Mouse (Mus musculus): ENCODE results near the gene Tmem177. TPM values are rescaled to one million over a fixed set of nuclear protein-coding genes. Genes with fewer than 3 reads are reported as not detected.

Tmem177 gene
- polyA plus RNA-seq, 1 experiment from 2014 or later = 8.5 TPM

GRCm38 (mm10) chr1:119907206-119907748 is 5.7 kb downstream of the Tmem177 start:
- Histone ChIP-seq H3K4me2 (no peak overlapping the region), H3K4me3 (no peak overlapping the region), H3K4me1 (replicated peaks) (peaks cover 14% of the 10 kb centered on the region), H3K9ac (no peak overlapping the region), H3K27ac (replicated peaks) (no peak overlapping the region), H3K9me3 (no peaks in the 10 kb centered on the region), H3K27me3 (no peaks in the 10 kb centered on the region), H3K36me3 (peaks cover 5% of the 10 kb centered on the region; the same call in 1 of the 2 replicates)
- ATAC-seq (ENCODE audit: low FRiP score, low read depth) = no peak; the same call in 1 of the 2 replicates
- WGBS = 57% methylated on average over 2 of the region's 2 CpGs

- no peaks in the 10 kb centered on the region for H3K9me3 ChIP-seq
- peaks cover 25% of the 10 kb centered on the region for H3K4me1 ChIP-seq (replicated peaks)
- H3K27me3 ChIP-seq = no peaks in the 10 kb centered on the region
- no peak overlapping the region for H3K9ac ChIP-seq
- WGBS = 51% methylated on average over 6 of the region's 6 CpGs
- H3K27ac ChIP-seq (replicated peaks) = peak overlapping the region; percentile 60
- no peak for ATAC-seq (ENCODE audit: low FRiP score, low read depth)
- H3K4me3 ChIP-seq = no peak overlapping the region
- no peaks in the 10 kb centered on the region for H3K36me3 ChIP-seq
- no peak overlapping the region for H3K4me2 ChIP-seq
These were observed 9.8 kb downstream of the Tmem177 start for GRCm38 (mm10) chr1:119903231-119903620.

GRCm38 (mm10) chr1:119902551-119903230 is 10.3 kb downstream of the Tmem177 start:
- H3K27ac ChIP-seq (replicated peaks) = peak overlapping the region; percentile 60
- 20% methylated on average over 8 of the region's 8 CpGs for WGBS
- no peak overlapping the region for H3K4me2 ChIP-seq
- H3K36me3 ChIP-seq = no peaks in the 10 kb centered on the region
- no peaks in the 10 kb centered on the region for H3K27me3 ChIP-seq
- no peak overlapping the region for H3K4me3 ChIP-seq
- peaks cover 25% of the 10 kb centered on the region for H3K4me1 ChIP-seq (replicated peaks)
- no peak overlapping the region for H3K9ac ChIP-seq
- ATAC-seq (ENCODE audit: low FRiP score, low read depth) = peak; percentile 80
- no peaks in the 10 kb centered on the region for H3K9me3 ChIP-seq

GRCm38 (mm10) chr1:119899195-119900123 is 13.5 kb downstream of the Tmem177 start:
- Histone ChIP-seq H3K4me1 (replicated peaks) (peaks cover 33% of the 10 kb centered on the region), H3K4me3 (no peak overlapping the region), H3K27ac (replicated peaks) (no peak overlapping the region; the same call in 1 of the 2 replicates), H3K4me2 (no peak overlapping the region), H3K9me3 (no peaks in the 10 kb centered on the region), H3K9ac (no peak overlapping the region), H3K36me3 (no peaks in the 10 kb centered on the region), H3K27me3 (no peaks in the 10 kb centered on the region)
- peak; percentile 60; the same call in 1 of the 2 replicates for ATAC-seq (ENCODE audit: low FRiP score, low read depth)
- WGBS = 66% methylated on average over 11 of the region's 11 CpGs

GRCm38 (mm10) chr1:119894936-119895335 is 18.1 kb downstream of the Tmem177 start:
- Histone ChIP-seq H3K4me2 (no peak overlapping the region), H3K4me3 (no peak overlapping the region), H3K9me3 (no peaks in the 10 kb centered on the region), H3K4me1 (replicated peaks) (peaks cover 15% of the 10 kb centered on the region), H3K27me3 (no peaks in the 10 kb centered on the region), H3K36me3 (no peaks in the 10 kb centered on the region), H3K27ac (replicated peaks) (no peak overlapping the region), H3K9ac (no peak overlapping the region)
- ATAC-seq (ENCODE audit: low FRiP score, low read depth) = no peak
- WGBS = 31% methylated on average over 6 of the region's 6 CpGs

DNA sequence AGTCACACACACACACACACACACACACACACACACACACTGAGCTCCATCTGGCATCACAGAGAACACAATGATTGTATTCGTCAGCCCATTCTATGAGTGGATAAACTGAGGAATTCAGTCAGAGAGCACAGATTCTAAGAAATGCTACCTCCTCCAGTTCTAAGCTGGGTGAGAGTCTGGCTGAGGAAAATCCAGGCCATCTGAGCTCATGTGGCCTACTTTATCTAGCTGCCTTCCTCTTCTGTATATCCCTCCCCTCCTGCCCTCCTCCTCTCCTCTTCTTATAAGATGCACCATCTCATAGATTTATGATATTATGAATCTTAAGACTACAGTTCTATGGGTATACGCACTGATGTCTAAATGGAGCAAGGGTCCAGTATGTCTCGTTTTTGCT is 19.4 kb downstream of the Tmem177 start:
- no peak for ATAC-seq (ENCODE audit: low FRiP score, low read depth)
- 0 out of 2 replicates have a peak, but pooled peaks cover 8% of the 10 kb centered on the region for H3K4me1 ChIP-seq (replicated peaks)
- H3K9me3 ChIP-seq = no peaks in the 10 kb centered on the region
- no peak overlapping the region for H3K9ac ChIP-seq
- H3K27ac ChIP-seq (replicated peaks) = no peak overlapping the region
- no peak overlapping the region for H3K4me3 ChIP-seq
- no peaks in the 10 kb centered on the region for H3K27me3 ChIP-seq
- H3K36me3 ChIP-seq = no peaks in the 10 kb centered on the region
- H3K4me2 ChIP-seq = no peak overlapping the region
- 82% methylated on average over 3 of the region's 3 CpGs for WGBS

DNA sequence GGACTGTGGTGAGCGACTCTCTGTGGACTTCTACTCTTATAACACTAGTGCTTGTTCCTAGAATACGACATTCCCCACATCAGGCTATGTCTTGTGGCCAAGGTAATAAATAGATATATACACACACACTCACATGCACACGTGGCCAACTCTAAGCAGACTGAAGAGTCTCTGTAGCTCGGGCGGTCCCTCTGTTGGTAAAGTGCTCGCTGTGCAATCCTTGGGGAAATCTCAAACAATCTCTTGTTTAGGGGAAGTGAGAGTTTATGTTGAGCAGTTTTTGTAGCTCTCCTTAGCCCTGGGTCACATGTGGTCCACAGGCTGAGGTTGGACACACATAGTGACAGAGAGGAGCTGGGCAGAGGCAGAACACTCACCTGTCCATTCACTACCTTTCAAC is 20.1 kb downstream of the Tmem177 start:
- WGBS = 80% methylated on average over 6 of the region's 6 CpGs
- Histone ChIP-seq H3K27me3 (no peaks in the 10 kb centered on the region), H3K4me1 (replicated peaks) (0 out of 2 replicates have a peak, but pooled peaks cover 8% of the 10 kb centered on the region), H3K27ac (replicated peaks) (no peak overlapping the region), H3K4me2 (no peak overlapping the region), H3K9me3 (no peaks in the 10 kb centered on the region), H3K9ac (no peak overlapping the region), H3K4me3 (no peak overlapping the region), H3K36me3 (no peaks in the 10 kb centered on the region)
- ATAC-seq (ENCODE audit: low FRiP score, low read depth) = no peak

DNA sequence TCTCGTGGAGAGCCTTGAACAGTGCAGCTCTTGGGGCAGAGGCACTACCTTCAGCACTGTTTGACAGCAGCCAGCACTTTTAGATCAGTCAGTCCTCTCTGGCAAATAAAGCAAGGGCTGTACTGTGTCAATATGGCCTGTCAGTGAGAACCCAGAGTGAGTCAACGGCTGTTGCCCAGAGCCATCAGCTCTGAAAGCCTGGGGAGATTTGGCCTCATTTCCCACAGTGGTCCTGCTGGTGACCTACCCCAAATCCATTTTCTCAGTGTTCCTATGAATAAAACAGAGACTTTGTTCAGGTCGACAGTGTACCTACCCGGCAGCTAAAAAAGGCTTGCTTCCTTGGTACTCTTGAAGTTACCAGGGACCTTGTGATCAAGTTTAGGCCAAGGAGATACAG is 21.1 kb downstream of the Tmem177 start:
- H3K4me1 ChIP-seq (replicated peaks) = 0 out of 2 replicates have a peak, but pooled peaks cover 8% of the 10 kb centered on the region
- H3K9me3 ChIP-seq = no peaks in the 10 kb centered on the region
- no peak overlapping the region for H3K9ac ChIP-seq
- H3K27me3 ChIP-seq = no peaks in the 10 kb centered on the region
- ATAC-seq (ENCODE audit: low FRiP score, low read depth) = 0 out of 2 replicates have a peak, but pooled peaks have one; percentile 31
- H3K4me3 ChIP-seq = no peak overlapping the region
- WGBS = 62% methylated on average over 4 of the region's 4 CpGs
- H3K27ac ChIP-seq (replicated peaks) = no peak overlapping the region
- H3K36me3 ChIP-seq = no peaks in the 10 kb centered on the region
- no peak overlapping the region for H3K4me2 ChIP-seq

- no peaks in the 10 kb centered on the region for H3K36me3 ChIP-seq
- 89% methylated on average over 9 of the region's 9 CpGs for WGBS
- no peak for ATAC-seq (ENCODE audit: low FRiP score, low read depth)
- H3K4me3 ChIP-seq = no peak overlapping the region
- no peak overlapping the region for H3K27ac ChIP-seq (replicated peaks)
- no peaks in the 10 kb centered on the region for H3K27me3 ChIP-seq
- H3K9ac ChIP-seq = no peak overlapping the region
- H3K9me3 ChIP-seq = no peaks in the 10 kb centered on the region
- H3K4me2 ChIP-seq = no peak overlapping the region
- 0 out of 2 replicates have a peak, but pooled peaks cover 8% of the 10 kb centered on the region for H3K4me1 ChIP-seq (replicated peaks)
These were observed 21.9 kb downstream of the Tmem177 start for GRCm38 (mm10) chr1:119891149-119891548.

- Histone ChIP-seq H3K27me3 (no peaks in the 10 kb centered on the region), H3K4me3 (no peak overlapping the region), H3K27ac (replicated peaks) (no peak overlapping the region), H3K4me2 (no peak overlapping the region), H3K4me1 (replicated peaks) (no peaks in the 10 kb centered on the region), H3K9ac (no peak overlapping the region), H3K36me3 (no peaks in the 10 kb centered on the region), H3K9me3 (no peaks in the 10 kb centered on the region)
- no peak for ATAC-seq (ENCODE audit: low FRiP score, low read depth)
- WGBS = 81% methylated on average over 16 of the region's 16 CpGs
These were observed 23.7 kb downstream of the Tmem177 start for GRCm38 (mm10) chr1:119889347-119889746.

DNA sequence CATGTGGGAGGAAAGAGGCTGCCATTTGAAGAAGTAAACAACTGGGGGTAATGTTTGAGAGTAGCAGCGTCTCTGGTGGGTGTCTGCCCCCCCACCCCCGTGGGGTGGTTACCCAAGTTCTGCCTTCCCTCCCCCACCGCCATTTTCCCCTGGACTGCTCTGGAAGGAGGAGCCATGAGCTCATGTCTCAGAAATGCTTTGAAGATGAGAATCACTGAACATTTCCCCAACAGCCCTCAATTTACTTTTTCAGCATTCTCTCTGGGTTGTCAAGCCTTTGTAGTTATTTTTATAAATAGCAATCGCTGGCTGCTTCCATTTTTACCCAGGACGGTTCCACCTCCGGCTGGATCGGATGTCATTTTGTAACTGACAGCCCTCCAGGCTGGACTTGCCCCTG is 26.7 kb downstream of the Tmem177 start:
- no peak for ATAC-seq (ENCODE audit: low FRiP score, low read depth)
- Histone ChIP-seq H3K9ac (no peak overlapping the region), H3K4me1 (replicated peaks) (no peaks in the 10 kb centered on the region), H3K4me2 (no peak overlapping the region), H3K27me3 (no peaks in the 10 kb centered on the region), H3K9me3 (no peaks in the 10 kb centered on the region), H3K4me3 (no peak overlapping the region), H3K36me3 (no peaks in the 10 kb centered on the region), H3K27ac (replicated peaks) (no peak overlapping the region)
- WGBS = 66% methylated on average over 7 of the region's 7 CpGs

DNA sequence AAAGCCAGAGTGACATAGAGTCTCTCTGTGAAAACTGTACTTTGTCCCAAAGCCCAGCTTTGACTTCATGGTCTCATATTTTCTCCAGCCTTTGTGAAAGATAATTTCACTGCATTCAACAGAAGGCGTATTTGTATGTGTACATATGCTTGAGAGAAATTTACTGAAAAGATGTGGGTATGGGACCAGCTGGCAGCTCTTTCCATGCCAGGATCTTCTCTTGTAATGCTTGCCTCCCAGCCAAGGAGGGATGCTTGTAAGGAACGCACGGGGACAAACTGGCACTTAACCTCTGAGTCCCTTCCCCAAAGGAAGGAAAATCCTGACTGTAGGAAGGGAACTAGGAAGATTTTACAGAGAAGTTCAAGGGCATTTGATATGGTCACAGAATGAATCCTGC is 28.7 kb downstream of the Tmem177 start:
- H3K4me2 ChIP-seq = no peak overlapping the region
- H3K27ac ChIP-seq (replicated peaks) = no peak overlapping the region
- 76% methylated on average over 3 of the region's 3 CpGs for WGBS
- no peak for ATAC-seq (ENCODE audit: low FRiP score, low read depth)
- no peaks in the 10 kb centered on the region for H3K4me1 ChIP-seq (replicated peaks)
- H3K9ac ChIP-seq = no peak overlapping the region
- H3K9me3 ChIP-seq = no peaks in the 10 kb centered on the region
- H3K36me3 ChIP-seq = no peaks in the 10 kb centered on the region
- no peak overlapping the region for H3K4me3 ChIP-seq
- no peaks in the 10 kb centered on the region for H3K27me3 ChIP-seq
